Mouse (Mus musculus) v-Abl transformed pro-B cells (cell line): Measurements from ENCODE around the gene Syf2.

Experiments used
- in situ Hi-C, 2 experiments: fragments of 400-800 bp; cut with MboI; formaldehyde crosslinking; loops; one replicate each; pipeline ENCODE4 v1.15.1; 2025; ENCODE audit not compliant: unreplicated experiment in 2 of 2

The Syf2 gene

GRCm38 (mm10) chr4:134963021-134963776 is 32.5 kb downstream of the Syf2 start:
- in situ Hi-C loops: no loop called here

DNA sequence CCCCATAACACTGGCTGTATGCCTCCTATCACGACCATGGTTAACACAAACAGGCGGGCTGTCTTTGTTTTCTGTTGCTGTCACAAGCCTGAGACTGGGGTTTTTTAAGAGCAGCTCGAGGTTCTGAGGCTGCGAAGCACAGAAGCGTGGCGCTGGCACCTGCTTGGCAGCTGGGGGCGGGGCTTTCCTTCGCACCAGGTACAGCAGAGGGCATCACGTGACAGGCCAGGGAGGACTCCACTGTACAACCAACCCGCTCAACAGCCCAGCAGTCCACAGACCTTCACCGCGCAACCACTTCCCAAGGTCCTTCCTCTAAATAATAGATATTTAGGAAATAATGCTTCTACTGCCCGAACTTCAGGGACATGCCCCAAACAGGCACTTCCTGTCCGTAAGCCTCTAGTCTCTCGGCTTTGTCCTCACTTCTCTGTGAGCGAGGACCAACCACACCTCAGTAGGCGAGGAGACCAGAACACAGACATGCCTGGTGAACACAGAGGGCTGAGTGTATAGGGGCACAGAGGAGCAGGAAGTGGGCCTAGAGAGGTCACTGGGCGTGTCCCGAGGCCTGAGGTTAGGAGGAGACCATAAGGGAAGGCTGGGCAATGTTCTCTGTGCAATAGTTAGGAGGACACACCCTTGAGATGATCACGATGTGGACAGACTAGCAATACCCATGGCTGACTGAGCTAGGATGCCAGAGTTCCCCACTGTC is 37.3 kb downstream of the Syf2 start:
- in situ Hi-C loops: no loop called here

GRCm38 (mm10) chr4:134968605-134968976 is 37.9 kb downstream of the Syf2 start:
- in situ Hi-C loops: no loop called here

DNA sequence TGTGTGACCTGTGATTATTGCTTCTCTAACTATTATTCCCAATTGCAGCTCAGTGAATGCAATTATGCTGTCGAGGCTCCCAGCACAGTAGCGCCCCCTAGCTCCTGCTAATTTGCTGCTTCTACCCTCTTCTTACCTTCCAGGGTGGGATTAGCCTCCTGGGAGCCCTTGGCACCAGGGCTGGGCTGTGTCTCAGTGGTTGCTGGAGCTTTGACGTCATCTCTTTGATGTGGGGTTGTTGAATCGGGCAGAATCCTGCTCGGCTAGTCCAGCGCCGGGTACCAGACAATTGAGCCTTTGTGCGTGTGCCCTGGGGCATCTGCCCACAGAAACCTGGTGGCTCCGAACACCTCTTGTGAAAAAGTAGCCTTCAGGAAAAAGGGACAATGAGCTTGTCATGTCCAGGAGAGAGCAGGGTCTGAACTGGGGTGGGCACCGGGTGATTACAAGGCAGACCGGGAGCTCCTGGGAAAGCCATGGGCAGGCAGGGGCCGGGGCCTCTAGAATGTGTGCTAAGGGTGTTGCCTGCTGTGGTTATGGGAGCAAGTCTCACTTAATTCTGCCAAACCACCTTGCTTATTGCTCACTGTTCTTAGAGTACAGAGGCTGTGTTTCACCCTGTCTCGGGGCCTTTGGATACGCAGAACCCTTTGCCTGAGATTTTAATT is 44.7 kb downstream of the Syf2 start:
- in situ Hi-C loops: loop anchor here in 1 of 2 experiments (25.0 kb wide), 1 partner anchor 687 kb away; no protein-coding TSS in a partner anchor

GRCm38 (mm10) chr4:134975929-134976308 is 45.2 kb downstream of the Syf2 start:
- in situ Hi-C loops: loop anchor here in 1 of 2 experiments (25.0 kb wide), 1 partner anchor 686 kb away; no protein-coding TSS in a partner anchor

GRCm38 (mm10) chr4:134978930-134979329 is 48.2 kb downstream of the Syf2 start:
- in situ Hi-C loops: loop anchor here in 1 of 2 experiments (25.0 kb wide), 1 partner anchor 683 kb away; no protein-coding TSS in a partner anchor

- in situ Hi-C loops: loop anchor here in 1 of 2 experiments (25.0 kb wide), 1 partner anchor 680 kb away; no protein-coding TSS in a partner anchor
Measured at GRCm38 (mm10) chr4:134981959-134982431, 51.3 kb downstream of the Syf2 start.

GRCm38 (mm10) chr4:134983136-134983535 is 52.4 kb downstream of the Syf2 start:
- in situ Hi-C loops: loop anchor here in 1 of 2 experiments (25.0 kb wide), 1 partner anchor 679 kb away; no protein-coding TSS in a partner anchor

DNA sequence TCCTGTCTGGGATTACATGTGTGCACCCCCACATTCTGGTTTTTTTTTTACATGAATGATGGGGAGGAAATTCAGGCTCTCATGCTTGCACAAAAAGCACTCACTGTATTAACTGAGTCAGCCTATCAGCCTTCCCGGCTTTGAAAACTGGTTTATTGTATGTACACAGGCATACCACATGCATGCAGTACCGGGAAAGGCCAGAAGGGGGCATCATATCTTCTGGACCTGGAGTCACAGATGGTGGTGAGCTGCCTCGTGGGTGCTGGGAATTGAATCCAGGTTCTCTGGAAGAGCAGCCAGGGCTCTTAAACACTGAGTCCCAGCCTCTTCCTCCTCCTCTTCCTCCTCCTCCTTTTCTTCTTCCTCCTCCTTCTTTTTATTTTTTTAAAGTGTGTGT is 53.9 kb downstream of the Syf2 start:
- in situ Hi-C loops: loop anchor here in 1 of 2 experiments (25.0 kb wide), 1 partner anchor 678 kb away; no protein-coding TSS in a partner anchor

- in situ Hi-C loops: loop anchor here in 1 of 2 experiments (25.0 kb wide), 1 partner anchor 677 kb away; no protein-coding TSS in a partner anchor
Measured at GRCm38 (mm10) chr4:134985626-134986335, 55.1 kb downstream of the Syf2 start.

GRCm38 (mm10) chr4:134986336-134986635 is 55.6 kb downstream of the Syf2 start:
- in situ Hi-C loops: loop anchor here in 1 of 2 experiments (25.0 kb wide), 1 partner anchor 676 kb away; no protein-coding TSS in a partner anchor

DNA sequence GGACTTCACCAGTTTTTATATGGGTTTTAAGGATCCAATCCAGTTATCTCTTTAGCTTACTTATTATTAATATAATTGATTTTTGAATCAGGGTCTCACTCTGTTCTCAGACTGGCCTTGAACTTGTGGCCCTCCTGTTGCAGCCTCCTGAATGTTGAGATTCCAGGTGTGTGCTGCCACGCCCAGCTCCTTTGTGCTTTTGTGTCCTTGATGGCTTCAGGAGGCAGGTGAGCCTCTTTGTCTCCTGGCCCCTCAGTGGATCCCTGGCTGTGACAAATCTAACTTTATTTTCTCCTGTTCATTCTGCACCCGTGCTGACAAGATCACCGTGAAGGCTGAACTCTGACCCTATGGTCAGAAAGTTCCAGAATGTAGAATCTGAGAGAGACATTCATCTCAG is 56.3 kb downstream of the Syf2 start:
- in situ Hi-C loops: loop anchor here in 1 of 2 experiments (25.0 kb wide), 1 partner anchor 675 kb away; no protein-coding TSS in a partner anchor
